Mouse (Mus musculus): Measurements from ENCODE around the gene Rps9. TPM values are rescaled to one million over a fixed set of nuclear protein-coding genes. Genes with fewer than 3 reads are reported as not detected.

Rps9 gene
- polyA plus RNA-seq, 1 experiment from 2014 or later = 1,365 TPM

DNA sequence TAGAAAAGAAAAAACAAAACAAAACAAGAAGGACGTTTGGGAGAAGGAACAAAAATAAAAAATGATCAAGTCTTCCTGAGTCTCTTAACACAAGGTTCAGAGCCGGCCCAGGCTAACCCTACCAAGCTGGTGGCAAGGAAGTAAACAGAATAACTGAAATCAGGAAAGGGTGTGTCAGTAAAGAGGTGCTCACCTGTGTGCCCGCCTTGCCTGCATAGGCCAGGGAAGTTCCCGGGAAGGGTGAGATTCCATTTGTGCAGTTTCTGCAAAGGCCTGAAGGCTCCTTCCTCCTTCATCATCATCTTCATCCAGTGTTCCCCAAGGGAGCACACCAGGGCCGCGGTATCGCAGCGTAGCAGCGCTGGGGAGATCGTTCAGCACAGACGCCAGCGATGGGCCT lies 27.4 kb upstream of the Rps9 start:
- H3K9me3 ChIP-seq (ENCODE audit: control insufficient read depth, low read length) = no peaks in the 10 kb centered on the region
- peak; percentile 57 for ATAC-seq
- H3K4me2 ChIP-seq (ENCODE audit: low read depth, low read length) = peak overlapping the region; percentile 50
- peak overlapping the region; percentile 49 for H3K4me3 ChIP-seq (ENCODE audit: low read length)
- H3K36me3 ChIP-seq (ENCODE audit: control insufficient read depth, insufficient read depth, low read length) = no peaks in the 10 kb centered on the region
- no peaks in the 10 kb centered on the region for H3K27me3 ChIP-seq (replicated peaks; ENCODE audit: control insufficient read depth, insufficient read depth, low read length)
- H3K4me1 ChIP-seq (ENCODE audit: control insufficient read depth, insufficient read depth, low read length) = peaks cover 4% of the 10 kb centered on the region; the same call in 1 of the 2 replicates
- WGBS = 67% methylated on average over 12 of the region's 12 CpGs
- H3K27ac ChIP-seq (ENCODE audit: low read length) = peak overlapping the region; percentile 67
- peak overlapping the region; percentile 65 for H3K9ac ChIP-seq (ENCODE audit: low read depth, low read length)

DNA sequence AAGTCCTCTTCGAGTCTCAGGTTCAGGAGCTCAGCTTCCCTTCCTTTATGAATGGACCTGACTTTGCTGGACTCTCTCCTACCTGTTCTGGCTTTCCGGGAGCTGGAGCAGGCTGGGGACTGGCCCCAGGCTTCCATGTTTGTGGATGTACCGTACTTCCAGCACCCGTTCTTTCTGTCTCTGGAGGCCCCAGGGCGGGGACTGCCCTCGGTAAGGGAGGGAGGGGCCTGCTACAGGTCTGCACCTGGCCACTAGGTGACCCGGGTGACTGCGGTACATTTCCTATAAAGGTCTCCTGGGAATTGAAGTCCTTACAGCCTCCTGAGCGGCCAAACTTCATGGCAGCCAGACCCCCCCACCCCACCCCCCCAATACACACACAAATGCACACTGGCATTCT lies 26.5 kb upstream of the Rps9 start, which contains the start of gene Tmc4:
Gene Tmc4, minus strand, starts transcription at position 212 of the 400 bp plus-strand sequence.
- peak within 1 kb of the TSS; percentile 67 for H3K27ac ChIP-seq (ENCODE audit: low read length)

DNA sequence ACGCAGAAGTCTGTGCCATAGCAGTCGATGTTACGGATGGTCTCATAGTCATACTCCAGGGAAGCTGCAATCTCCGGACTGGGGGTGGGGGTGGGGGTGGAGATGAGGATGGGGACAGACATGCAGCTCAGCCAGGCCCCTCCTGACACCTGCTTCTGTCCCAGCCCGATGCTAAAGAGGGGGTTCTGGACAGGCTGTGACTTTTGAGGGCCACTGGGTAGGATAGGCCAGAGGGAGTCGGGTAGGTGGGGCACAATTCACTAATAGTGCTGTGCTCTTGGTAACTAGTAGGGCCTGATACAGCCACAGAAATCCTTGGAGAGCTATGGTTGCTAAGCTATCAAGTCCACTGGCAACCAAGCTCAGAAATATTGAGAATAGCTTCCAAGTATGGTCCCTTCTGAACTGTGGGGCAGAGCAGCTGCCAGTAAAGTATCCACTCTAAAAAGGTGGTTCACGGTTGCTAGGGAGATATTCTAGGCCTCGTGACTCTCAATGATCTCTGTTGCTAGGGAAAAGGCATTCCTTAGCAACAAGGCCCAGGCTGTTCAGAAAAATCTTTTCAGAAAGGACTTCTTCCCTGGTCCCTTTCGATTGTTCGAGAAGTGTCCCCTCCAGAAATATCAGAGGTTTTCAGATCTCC lies 19.8 kb upstream of the Rps9 start:
- no peak for ATAC-seq
- 81% methylated on average over 10 of the region's 10 CpGs for WGBS
- peaks cover 8% of the 10 kb centered on the region; the same call in 1 of the 2 replicates for H3K36me3 ChIP-seq (ENCODE audit: control insufficient read depth, insufficient read depth, low read length)

More for the DNA sequence above, 26.5 kb upstream of the Rps9 start, which contains the start of gene Tmc4:
- peak within 1 kb of the TSS; percentile 49 for H3K4me3 ChIP-seq (ENCODE audit: low read length)
- H3K9me3 ChIP-seq (ENCODE audit: control insufficient read depth, low read length) = no peaks in the 10 kb centered on the region
- ATAC-seq = peak; percentile 91
- no peaks in the 10 kb centered on the region for H3K36me3 ChIP-seq (ENCODE audit: control insufficient read depth, insufficient read depth, low read length)
- 33% methylated on average over 9 of the region's 9 CpGs for WGBS
- H3K27me3 ChIP-seq (replicated peaks; ENCODE audit: control insufficient read depth, insufficient read depth, low read length) = no peaks in the 10 kb centered on the region
- H3K9ac ChIP-seq (ENCODE audit: low read depth, low read length) = peak within 1 kb of the TSS; percentile 65
- H3K4me2 ChIP-seq (ENCODE audit: low read depth, low read length) = peak within 1 kb of the TSS; percentile 50
- H3K4me1 ChIP-seq (ENCODE audit: control insufficient read depth, insufficient read depth, low read length) = peaks cover 4% of the 10 kb centered on the region; the same call in 1 of the 2 replicates

DNA sequence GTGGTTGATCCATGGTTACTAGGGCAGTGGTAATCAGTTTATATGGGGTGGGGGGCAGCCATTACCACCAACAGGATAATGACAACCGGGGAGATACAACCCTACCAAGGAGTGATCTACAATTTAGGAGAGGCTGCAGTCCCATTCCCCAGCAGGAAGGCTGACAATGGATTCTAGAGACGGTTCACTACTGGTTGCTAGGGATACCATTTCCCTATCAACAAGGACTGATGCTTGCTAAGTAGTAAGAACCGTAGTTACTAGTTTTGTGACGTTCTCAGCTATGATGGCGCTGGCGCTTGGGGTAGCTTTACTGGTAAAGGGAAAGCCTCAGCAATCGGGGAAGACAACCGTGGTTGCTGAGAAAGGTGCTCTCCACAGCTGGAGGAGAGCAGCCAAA lies 19.1 kb upstream of the Rps9 start:
- H3K36me3 ChIP-seq (ENCODE audit: control insufficient read depth, insufficient read depth, low read length) = peaks cover 8% of the 10 kb centered on the region; the same call in 1 of the 2 replicates
- H3K27me3 ChIP-seq (replicated peaks; ENCODE audit: control insufficient read depth, insufficient read depth, low read length) = no peaks in the 10 kb centered on the region
- no peaks in the 10 kb centered on the region for H3K4me1 ChIP-seq (ENCODE audit: control insufficient read depth, insufficient read depth, low read length)
- no peak overlapping the region for H3K27ac ChIP-seq (ENCODE audit: low read length)
- WGBS = 86% methylated on average over 8 of the region's 8 CpGs
- H3K9ac ChIP-seq (ENCODE audit: low read depth, low read length) = no peak overlapping the region
- no peak overlapping the region for H3K4me3 ChIP-seq (ENCODE audit: low read length)
- no peaks in the 10 kb centered on the region for H3K9me3 ChIP-seq (ENCODE audit: control insufficient read depth, low read length)
- H3K4me2 ChIP-seq (ENCODE audit: low read depth, low read length) = no peak overlapping the region
- ATAC-seq = no peak

More for the DNA sequence above, 19.8 kb upstream of the Rps9 start:
- H3K4me3 ChIP-seq (ENCODE audit: low read length) = no peak overlapping the region
- H3K4me2 ChIP-seq (ENCODE audit: low read depth, low read length) = no peak overlapping the region
- H3K4me1 ChIP-seq (ENCODE audit: control insufficient read depth, insufficient read depth, low read length) = no peaks in the 10 kb centered on the region
- no peaks in the 10 kb centered on the region for H3K27me3 ChIP-seq (replicated peaks; ENCODE audit: control insufficient read depth, insufficient read depth, low read length)
- H3K9me3 ChIP-seq (ENCODE audit: control insufficient read depth, low read length) = no peaks in the 10 kb centered on the region
- H3K9ac ChIP-seq (ENCODE audit: low read depth, low read length) = no peak overlapping the region
- no peak overlapping the region for H3K27ac ChIP-seq (ENCODE audit: low read length)

DNA sequence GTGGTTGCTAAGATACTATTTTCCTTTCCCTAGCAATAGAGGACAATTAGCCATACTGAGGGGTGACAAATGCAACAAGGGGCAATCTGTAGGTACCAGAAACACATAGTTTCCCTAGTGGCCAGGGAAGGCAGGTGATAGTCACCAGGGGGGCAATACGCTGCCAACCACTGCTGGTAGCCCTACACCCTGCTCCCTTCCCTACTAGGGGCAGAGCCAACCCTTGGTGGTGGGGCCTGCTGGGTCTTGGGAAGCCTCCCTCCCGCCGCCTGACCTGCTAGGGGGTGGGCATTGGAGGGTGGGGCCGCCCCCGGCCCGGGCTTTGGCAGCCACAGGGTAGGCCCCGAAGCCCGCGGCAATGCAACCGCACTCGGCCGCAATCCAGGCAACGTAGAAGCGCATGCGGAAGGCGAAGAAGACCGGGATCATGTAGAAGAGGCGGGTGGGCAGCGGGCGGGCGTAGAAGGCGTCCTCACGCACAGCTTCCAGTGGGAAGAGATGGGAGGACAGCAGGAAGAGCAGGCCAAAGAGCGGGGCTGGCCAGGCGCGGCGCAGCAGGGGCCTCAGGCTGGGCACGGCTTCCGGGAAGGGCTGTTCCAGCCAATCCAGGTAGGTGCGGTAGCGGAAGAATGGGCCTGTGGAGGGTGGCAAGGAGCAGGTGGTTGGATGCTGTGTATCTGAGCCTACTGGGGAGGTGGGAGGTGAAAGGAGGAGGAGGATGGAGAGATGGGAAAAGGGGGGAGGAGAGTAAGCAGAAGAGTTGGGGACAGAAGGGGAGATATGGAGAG lies 18.2 kb upstream of the Rps9 start:
- no peak overlapping the region for H3K4me3 ChIP-seq (ENCODE audit: low read length)
- H3K27ac ChIP-seq (ENCODE audit: low read length) = no peak overlapping the region
- H3K9ac ChIP-seq (ENCODE audit: low read depth, low read length) = no peak overlapping the region
- WGBS = 89% methylated on average over 31 of the region's 31 CpGs
- peaks cover 8% of the 10 kb centered on the region; the same call in 1 of the 2 replicates for H3K36me3 ChIP-seq (ENCODE audit: control insufficient read depth, insufficient read depth, low read length)
- H3K9me3 ChIP-seq (ENCODE audit: control insufficient read depth, low read length) = no peaks in the 10 kb centered on the region
- H3K27me3 ChIP-seq (replicated peaks; ENCODE audit: control insufficient read depth, insufficient read depth, low read length) = no peaks in the 10 kb centered on the region
- no peak overlapping the region for H3K4me2 ChIP-seq (ENCODE audit: low read depth, low read length)
- ATAC-seq = no peak
- no peaks in the 10 kb centered on the region for H3K4me1 ChIP-seq (ENCODE audit: control insufficient read depth, insufficient read depth, low read length)

DNA sequence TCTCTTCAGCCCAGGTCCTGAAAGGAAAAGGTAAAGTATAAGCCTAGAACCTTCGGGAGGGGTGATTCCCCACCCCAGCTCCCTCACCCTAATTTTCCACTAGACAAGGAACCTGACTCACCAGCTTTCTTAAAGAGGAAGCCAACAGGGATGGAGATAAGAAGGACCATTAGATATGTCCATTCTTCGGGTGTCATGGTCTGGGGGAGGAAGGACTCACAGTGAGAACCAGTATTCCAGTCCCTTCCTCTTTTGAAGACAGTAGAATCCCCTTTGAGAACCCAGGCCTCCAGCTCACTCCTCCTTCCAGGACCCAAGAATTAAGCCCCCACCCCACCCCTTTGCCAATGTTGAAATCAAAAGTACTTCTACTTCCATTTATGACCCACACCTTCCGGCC lies 11.9 kb upstream of the Rps9 start:
- Histone ChIP-seq H3K4me3 (ENCODE audit: low read length) (peak overlapping the region; percentile 87), H3K9me3 (ENCODE audit: control insufficient read depth, low read length) (no peaks in the 10 kb centered on the region), H3K36me3 (ENCODE audit: control insufficient read depth, insufficient read depth, low read length) (no peaks in the 10 kb centered on the region), H3K4me1 (ENCODE audit: control insufficient read depth, insufficient read depth, low read length) (peaks cover 12% of the 10 kb centered on the region), H3K27me3 (replicated peaks; ENCODE audit: control insufficient read depth, insufficient read depth, low read length) (no peaks in the 10 kb centered on the region), H3K4me2 (ENCODE audit: low read depth, low read length) (peak overlapping the region; percentile 89), H3K27ac (ENCODE audit: low read length) (no peak overlapping the region), H3K9ac (ENCODE audit: low read depth, low read length) (peak overlapping the region; percentile 95)
- ATAC-seq = no peak
- WGBS = 37% methylated on average over 3 of the region's 3 CpGs

DNA sequence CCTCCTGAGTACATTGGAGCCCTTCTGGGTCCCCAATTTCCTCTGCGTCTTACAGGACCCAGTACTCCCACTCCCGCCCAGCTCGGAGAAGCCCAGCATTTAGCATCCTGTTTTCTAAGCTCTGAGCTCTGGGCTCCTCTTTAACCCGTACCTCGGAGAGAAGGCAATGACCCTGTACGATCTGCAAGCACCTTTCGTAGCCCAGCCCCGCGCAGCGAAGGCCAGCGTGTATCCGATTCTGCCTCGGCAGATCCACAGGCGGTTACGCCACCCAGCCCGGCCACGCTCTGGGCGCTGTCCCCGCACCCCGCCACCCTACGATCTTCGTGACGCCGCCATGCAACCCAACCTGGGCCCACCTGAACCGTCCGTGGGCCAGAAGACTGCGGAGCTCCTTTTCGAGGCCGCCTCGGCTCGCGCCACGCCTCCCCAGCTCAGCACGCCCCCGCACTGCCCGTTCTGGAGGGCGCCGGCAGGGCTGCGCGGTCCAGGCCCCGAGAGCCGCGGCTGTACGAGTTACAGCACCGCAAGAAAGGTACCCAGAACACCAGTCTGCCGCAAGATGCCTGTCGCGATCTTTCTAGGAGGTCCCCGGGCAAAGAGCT lies 11.3 kb upstream of the Rps9 start, which contains the start of gene Tsen34:
Gene Tsen34, plus strand, starts transcription at position 482 of the 605 bp plus-strand sequence.
- no peaks in the 10 kb centered on the region for H3K36me3 ChIP-seq (ENCODE audit: control insufficient read depth, insufficient read depth, low read length)
- H3K4me3 ChIP-seq (ENCODE audit: low read length) = peak within 1 kb of the TSS; percentile 87
- H3K27ac ChIP-seq (ENCODE audit: low read length) = peak within 1 kb of the TSS; percentile 94
- H3K9ac ChIP-seq (ENCODE audit: low read depth, low read length) = peak within 1 kb of the TSS; percentile 95
- peaks cover 12% of the 10 kb centered on the region for H3K4me1 ChIP-seq (ENCODE audit: control insufficient read depth, insufficient read depth, low read length)
- H3K9me3 ChIP-seq (ENCODE audit: control insufficient read depth, low read length) = no peaks in the 10 kb centered on the region
- no peak for ATAC-seq
- no peaks in the 10 kb centered on the region for H3K27me3 ChIP-seq (replicated peaks; ENCODE audit: control insufficient read depth, insufficient read depth, low read length)
- H3K4me2 ChIP-seq (ENCODE audit: low read depth, low read length) = peak within 1 kb of the TSS; percentile 89
- WGBS = under 1% methylated on average over 49 of the region's 49 CpGs

DNA sequence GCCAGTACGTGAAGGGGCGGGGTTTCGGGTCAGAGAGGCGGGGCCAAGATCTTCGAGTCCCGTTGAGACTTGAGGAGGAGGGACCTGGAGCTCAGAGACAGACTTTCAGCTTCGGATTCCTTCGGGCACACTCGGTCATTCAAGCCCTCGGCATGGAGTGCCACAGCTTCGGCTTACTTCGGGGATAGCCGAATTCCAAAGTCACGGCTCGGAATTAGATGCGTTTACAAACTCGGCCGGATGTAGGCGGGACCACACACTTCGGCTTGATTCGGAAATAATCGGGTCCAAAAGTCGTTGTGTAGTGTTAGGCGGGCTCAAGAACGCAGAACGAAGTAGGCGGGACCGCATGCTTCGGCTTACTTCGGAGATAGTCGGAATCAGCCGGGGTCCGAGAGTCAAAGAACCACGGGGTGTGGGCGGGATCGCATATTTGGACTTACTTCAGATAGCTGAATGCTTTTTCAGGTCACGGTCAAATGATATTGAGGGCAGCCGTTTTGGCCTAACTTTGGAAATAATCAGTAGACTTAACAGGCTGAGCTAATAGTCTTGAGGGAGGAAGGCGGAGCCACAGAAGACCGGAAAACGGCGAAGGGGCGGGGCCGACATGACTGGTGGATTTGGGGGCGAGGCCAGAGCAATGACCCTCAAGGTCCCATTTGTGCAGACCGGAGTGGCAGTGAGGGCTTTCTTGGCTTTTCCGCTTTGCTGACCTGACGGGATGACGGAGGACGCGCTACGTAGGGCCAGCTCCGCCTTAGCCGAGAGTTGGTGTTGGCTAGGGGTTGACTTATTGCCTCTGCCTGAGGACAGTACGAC lies 10.6 kb upstream of the Rps9 start, which contains the start of gene Mboat7:
Gene Mboat7, minus strand, starts transcription at position 537 of the 822 bp plus-strand sequence.
- under 1% methylated on average over 55 of the region's 55 CpGs for WGBS

More for the DNA sequence above, 10.6 kb upstream of the Rps9 start, which contains the start of gene Mboat7:
- H3K4me3 ChIP-seq (ENCODE audit: low read length) = peak within 1 kb of the TSS; percentile 87
- peaks cover 12% of the 10 kb centered on the region for H3K4me1 ChIP-seq (ENCODE audit: control insufficient read depth, insufficient read depth, low read length)
- peak; percentile 92 for ATAC-seq
- peak within 1 kb of the TSS; percentile 94 for H3K27ac ChIP-seq (ENCODE audit: low read length)
- peak within 1 kb of the TSS; percentile 89 for H3K4me2 ChIP-seq (ENCODE audit: low read depth, low read length)
- H3K9ac ChIP-seq (ENCODE audit: low read depth, low read length) = peak within 1 kb of the TSS; percentile 95
- no peaks in the 10 kb centered on the region for H3K27me3 ChIP-seq (replicated peaks; ENCODE audit: control insufficient read depth, insufficient read depth, low read length)
- H3K9me3 ChIP-seq (ENCODE audit: control insufficient read depth, low read length) = no peaks in the 10 kb centered on the region
- H3K36me3 ChIP-seq (ENCODE audit: control insufficient read depth, insufficient read depth, low read length) = no peaks in the 10 kb centered on the region; the same call in 1 of the 2 replicates

Measured in intestine, embryonic 16.5 days (tissue).